Mouse (Mus musculus): Measurements from ENCODE around the gene Rpl7l1.

Gene Rpl7l1

DNA sequence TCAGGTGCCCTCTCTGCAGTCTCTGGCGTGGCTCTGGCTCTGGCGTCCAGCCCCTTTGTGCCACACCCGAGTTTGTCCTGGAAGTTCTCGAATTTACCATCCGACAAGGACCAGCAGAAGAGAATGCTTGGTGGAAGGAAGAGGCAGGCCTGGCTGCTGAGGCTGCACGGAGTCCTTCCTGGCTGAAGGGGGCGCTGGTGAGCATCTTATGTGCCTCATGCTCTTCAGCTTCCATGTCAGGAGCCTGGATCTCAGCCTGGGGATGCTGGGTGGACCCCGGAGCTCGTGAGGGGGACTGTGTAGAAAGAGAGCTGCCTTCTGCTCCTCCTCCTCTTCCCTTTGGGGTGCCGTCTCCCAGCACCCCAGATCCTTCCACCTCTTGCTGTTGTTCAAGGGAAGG is 46.3 kb downstream of the Rpl7l1 start:
- DNase-seq (ENCODE audit: inconsistent ontology term) = no peak

DNA sequence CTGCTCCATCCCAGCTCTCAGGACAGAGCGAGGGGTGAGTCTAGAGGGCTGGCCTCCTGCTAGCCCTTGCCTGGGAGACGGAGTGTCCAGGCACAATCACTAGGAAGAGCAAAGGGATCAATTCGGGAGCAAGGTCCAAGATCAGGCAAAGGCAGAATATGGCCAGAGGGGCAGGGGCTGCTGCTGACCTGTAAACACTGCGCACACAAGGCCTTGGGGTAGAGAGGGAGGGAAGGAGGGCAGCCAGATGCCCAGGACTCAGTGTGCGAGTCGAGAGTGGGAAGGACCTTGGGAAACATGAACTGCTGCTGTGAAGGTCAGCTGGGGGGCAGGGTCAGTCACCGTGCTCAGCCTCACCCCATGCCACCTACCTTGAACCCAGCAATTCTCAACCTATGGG is 47.2 kb downstream of the Rpl7l1 start:
- DNase-seq (ENCODE audit: inconsistent ontology term) = no peak

DNA sequence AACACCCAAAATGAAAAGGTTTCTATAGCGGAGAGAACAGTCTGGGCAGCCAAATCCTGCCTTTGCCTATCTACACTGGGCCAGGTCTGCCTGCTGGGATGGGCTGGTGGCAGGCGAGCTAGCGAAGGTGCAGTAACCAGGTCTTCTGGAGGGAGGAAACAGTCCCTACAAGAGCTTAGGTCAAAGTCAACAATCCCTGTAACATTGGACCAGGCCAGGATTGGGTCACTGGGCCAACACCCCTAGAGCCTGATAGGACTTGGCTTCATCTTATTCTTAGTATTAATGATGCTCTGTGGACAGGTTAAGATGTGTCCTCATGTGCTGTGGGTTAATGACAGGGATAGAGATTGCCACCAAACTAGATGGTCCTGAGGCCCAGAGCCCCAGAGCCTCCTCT is 48.4 kb downstream of the Rpl7l1 start:
- no peak for DNase-seq (ENCODE audit: inconsistent ontology term)

DNA sequence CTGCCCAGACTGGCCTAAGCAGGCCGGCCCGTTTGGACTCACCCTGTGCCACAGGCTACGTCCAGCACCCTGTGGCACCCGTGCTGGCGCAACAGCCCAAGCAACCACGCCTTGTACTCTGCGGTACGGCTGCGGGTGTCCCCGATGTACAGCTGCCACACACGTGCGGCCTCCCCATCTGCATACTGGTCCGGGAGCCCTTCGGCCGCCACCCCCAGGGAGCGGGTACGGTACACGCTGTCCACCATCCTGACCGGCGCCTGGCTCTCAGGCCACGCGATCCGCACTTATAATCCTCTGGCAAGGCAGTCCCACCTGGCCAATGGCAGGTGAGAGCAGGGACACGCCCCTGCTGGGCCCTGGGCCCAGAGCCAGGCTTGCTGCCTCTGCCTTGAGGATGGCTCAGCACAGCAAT is 53.6 kb downstream of the Rpl7l1 start, which contains the start of gene Gnmt:
TSS of gene Gnmt (minus strand) at position 265 of the 415 bp plus-strand sequence.
- no peak for DNase-seq (ENCODE audit: inconsistent ontology term)

DNA sequence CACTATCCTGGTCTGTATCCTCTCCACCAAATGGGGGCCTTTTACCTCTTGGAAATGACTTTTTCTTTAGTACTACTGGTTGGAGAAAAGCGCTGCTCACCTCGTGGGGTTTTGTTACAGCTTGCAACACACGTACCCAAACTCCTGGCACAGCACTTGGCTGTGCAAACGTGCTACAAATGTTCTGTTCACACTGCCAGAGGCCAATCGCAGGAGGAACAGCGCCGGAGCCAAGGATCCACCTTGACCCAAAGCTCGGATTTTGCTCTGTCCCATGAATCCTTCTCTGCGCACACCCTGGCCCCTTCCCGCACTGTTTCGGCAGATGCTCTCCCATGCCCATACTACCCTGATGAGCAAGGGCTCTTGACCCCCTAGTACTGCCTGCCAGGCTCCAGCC is 54.0 kb downstream of the Rpl7l1 start:
- no peak for DNase-seq (ENCODE audit: inconsistent ontology term)

DNA sequence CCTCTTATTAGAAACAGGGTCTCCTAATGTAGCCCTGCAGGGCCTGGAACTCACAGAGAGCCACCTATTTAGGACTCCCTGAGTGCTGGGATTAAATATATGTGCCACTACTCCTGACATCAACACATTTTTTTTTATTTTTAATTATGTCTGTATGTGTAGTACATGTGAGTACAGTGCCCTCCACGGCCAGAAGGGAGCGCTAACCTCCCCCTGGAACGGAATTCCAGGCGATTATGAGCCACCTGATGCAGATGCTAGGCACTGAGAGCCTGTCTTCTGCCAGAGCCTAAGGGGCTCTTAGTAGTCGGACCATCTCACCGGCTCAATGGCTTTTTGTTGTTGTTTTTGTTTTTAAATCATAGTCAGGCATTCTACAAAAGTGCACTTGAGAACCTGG is 54.5 kb downstream of the Rpl7l1 start:
- no peak for DNase-seq (ENCODE audit: inconsistent ontology term)

DNA sequence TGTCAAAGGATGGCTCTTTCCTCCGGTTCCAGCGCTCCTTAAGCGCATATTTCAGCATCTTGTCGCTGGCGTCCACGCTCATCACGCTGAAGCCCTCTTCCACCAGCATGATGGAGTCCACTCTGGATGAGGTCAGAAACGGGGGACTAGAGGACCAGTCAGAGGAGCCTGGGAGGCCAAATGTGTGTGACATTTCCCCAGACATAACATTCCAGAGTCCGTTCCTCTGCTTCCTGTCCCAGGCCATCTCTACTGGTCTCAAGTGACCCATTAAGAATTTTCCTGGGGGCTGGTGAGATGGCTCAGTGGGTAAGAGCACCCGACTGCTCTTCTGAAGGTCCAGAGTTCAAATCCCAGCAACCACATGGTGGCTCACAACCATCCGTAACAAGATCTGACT is 55.2 kb downstream of the Rpl7l1 start:
- DNase-seq (ENCODE audit: inconsistent ontology term) = no peak

DNA sequence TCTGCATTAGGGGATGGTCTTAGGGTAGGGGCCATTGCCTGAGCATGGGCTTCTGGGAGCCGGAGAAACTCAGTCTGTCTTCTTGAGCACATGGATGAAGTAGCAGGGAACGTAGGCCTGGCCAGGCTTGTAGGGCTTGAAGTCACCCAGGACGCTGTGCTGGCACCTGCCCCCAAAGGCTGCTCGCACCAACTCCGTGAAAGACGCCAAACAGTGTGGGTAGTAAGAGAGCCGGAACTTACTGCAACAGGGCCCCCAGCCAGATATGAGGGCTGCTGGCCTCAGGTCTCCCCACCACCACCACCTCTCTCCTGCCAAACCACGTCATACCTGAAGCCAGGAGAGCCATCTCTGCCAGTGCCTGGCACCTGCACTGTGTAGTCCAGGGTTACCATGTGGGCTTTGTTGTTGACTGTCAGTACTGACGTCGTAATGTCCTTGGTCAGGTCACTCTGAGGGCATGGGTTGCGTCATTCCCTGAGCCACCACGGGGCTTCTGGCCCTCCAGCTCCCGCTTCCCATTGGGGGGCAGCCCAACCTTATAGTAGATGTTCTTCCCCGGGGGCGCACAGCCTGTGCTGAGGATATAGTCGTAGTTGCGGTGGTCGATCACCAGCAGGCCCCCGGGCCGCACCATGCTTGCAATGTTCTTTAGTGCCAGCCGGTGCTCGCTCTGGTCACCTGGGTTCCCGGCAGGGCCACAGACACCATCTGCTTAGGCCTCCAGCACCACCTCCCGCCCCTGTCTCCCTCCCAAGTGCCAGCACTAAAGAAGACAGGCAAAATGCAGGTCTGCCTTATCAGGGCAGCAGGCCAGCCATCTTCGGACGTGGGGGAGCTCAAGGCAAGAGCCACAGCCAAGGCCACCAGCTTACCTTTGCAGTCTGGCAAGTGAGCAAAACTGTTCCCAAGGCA is 56.5 kb downstream of the Rpl7l1 start:
- no peak for DNase-seq (ENCODE audit: inconsistent ontology term)

DNA sequence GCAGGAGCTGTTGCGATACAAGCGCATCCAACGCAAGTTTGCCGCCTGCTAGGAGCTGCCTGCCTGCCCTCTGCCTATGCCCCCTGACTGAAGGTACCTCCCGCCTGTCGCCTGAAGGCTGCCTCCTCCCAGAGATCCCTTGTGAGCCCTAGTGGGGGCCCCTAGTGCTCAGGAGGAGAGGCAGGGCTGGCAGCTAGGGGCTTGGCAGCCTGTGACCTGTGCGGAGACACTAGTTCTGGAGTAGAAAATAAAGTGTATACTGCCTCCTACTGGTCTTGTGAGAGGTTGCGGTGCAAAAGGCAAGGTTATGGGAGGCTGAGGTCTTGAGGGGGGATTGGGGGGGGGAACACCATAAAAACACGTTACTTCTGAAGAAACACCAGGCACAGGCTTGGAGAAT is 57.2 kb downstream of the Rpl7l1 start:
- peak; percentile 32 for DNase-seq (ENCODE audit: inconsistent ontology term)

DNA sequence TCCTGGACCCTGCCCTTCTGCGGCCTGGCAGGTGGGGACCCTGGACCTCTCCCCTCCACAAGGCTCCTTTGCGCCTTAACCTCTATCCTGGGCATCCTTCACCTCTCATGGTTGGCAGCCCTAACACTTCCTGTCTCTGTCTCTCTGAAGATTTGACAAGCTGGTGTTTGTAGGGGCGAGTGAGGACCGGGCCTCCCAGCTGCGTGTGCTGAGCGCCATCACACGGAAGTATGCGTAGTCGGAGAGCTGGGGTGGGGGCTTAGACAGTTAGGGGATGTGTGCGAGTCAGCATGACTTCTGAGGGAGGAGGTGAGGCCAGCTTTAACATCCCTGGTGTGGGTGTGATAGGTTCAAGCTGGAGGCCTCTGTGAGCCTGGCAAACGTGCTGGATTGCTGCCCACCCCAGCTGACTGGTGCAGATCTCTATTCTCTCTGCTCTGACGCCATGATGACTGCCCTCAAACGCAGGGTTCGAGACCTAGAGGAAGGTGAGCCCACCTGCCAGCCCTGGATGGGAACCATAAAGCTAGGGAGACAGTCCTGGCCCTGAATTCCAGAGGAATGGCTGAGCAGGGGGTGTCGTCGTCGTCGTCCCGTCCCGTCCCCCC is 57.9 kb downstream of the Rpl7l1 start:
- no peak for DNase-seq (ENCODE audit: inconsistent ontology term)
